Mouse (Mus musculus): ENCODE measurements around the gene Dppa2.
"Not testable (repeated sequence)": the region's sequence is repeated elsewhere in the genome, so short reads cannot be mapped to it uniquely, and the experiment has no call there.

The Dppa2 gene

GRCm38 (mm10) chr16:48303509-48303908 is at the start of gene Dppa2:
TSS of gene Dppa2 (plus strand) at chr16:48303908.
- no peak for DNase-seq (ENCODE audit: low spot score)

DNA sequence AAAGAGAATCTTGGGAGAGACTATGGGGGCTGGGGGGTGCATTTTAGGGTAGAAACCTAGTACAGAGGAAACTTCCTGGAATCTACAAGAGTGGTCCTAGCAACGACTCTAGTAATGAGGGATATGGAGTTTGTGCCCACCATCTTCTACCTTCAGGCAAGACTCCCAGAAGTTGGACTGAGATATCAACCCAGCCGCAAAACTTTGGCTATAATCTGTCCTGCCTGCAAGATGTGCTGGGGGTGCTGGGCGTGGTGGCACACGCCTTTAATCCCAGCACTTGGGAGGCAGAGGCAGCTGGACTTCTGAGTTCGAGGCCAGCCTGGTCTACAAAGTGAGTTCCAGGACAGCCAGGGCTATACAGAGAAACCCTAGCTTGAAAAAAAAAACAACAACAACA is 49.1 kb upstream of the Dppa2 start:
- DNase-seq (ENCODE audit: low spot score), result no peak

DNA sequence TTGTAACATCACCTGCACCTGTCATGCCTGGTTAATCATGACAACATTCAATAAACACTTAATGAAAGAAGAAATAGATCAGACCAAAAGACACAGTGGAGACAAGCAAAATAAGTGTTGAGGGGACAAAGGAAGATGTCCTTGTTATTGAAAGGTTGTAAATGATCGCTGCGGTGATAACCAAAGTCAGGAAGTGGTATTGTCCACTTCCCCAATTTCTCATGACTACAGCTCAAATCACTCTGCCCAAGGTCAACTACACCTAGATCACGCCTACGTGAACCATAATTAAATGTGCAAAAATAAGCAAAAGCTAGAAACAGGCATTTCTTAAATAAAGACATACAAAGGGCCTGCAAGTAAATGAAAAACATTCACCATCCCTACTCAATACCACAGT is 44.2 kb upstream of the Dppa2 start:
- no peak for DNase-seq (ENCODE audit: low spot score)

DNA sequence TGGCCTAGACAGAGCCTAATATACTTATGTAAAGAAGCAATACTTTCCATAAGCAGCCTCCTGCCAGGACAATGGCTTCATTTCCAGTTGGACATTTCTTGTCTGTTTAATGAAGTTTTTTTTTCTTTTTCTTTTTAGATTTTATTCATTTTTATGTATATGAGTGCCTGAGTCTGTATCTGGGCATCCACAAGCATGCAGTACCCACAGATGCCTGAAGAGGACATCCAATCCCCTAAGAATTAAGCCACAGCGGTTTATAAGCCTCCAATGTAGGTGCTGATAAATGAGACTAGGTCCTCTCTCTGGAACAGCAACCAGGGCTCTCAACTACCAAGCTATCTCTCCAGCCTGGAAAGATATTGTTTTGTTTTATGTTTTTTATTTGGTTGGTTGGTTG is 40.8 kb upstream of the Dppa2 start:
- no peak for DNase-seq (ENCODE audit: low spot score)

GRCm38 (mm10) chr16:48265856-48266255 is 37.9 kb upstream of the Dppa2 start:
- DNase-seq (ENCODE audit: low spot score), result no peak

GRCm38 (mm10) chr16:48276940-48277339 is 26.8 kb upstream of the Dppa2 start:
- DNase-seq (ENCODE audit: low spot score), result no peak

- DNase-seq (ENCODE audit: low spot score), result no peak
Measured at GRCm38 (mm10) chr16:48280883-48281282, 22.8 kb upstream of the Dppa2 start.

DNA sequence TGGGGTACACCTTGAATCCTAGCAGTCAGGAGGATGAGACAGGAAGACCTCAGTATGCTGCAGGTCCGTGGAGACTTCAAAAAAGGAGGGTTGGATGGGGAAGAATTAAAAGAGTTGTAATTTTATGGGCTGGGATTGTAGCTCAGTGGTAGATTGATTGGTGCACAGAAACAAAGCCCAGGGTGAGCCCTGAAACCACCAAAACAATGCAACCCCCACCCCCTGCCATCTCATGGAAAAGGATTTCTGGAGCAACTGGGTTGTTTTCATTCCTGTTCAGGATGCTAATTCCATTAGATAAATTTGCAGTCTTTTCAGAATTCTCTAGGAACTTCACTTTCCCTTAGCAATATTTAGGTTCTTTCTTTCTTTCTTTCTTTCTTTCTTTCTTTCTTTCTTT is 20.9 kb upstream of the Dppa2 start:
- DNase-seq (ENCODE audit: low spot score), result no peak

GRCm38 (mm10) chr16:48283517-48283916 is 20.2 kb upstream of the Dppa2 start, which contains the start of gene Dppa4:
TSS of gene Dppa4 (plus strand) at chr16:48283733.
- DNase-seq (ENCODE audit: low spot score), result no peak

DNA sequence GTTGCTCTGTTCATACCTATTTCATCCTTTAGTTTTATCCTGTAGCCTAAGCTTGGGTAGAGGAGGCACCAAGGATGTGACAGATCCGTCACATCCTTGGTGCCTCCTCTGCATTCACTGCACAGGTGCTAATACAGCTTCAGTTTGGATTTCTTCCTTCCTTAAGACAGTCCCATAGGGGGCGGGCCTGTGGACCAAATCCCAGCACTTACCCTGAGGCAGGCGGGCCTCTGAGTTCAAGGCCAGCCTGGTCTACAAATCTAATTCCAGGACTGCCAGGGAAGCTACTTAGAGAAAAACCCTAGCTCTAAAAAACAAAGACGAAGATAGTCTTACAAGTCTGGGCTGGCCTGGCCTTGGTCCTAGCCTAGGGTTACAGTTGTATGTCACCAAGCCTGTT is 18.2 kb upstream of the Dppa2 start:
- DNase-seq (ENCODE audit: low spot score), result no peak

DNA sequence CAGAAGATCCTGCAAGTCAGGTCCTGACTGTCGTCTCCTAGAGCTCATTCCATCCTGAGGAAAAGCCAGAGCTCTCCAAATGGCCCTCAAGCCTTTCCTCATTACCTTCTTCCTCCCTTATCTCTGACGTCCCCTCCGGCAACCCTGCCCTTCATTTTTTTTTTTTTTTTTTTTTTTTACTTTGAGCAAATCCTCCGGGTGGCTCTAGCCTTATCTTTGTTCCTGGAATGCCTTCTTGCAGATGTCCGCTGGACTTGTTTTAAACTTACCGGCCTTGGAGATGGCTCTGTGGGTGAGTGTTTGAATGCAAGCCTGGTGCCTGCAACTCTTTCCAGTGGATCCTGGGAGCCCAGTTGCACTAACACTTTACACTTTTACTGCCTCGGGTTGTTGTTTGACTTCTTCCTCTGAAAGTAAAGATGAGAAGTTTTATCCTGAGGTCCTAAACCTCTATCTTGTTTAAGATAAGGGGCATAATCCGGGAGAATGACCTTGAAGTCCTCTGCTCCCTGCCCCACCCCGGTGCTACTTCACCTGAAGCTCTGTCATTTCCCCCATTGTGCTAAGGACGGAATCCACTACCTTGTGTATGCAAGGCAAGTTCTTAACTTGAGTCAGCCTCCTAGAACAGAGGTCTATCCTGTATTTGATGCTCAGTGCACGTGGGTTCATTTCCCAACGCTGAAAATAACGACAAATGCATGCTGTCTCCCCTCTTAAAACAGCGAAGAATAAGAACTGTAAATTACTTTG is 6.1 kb upstream of the Dppa2 start:
- no peak for DNase-seq (ENCODE audit: low spot score)

GRCm38 (mm10) chr16:48299884-48300283 is 3.8 kb upstream of the Dppa2 start:
- no peak for DNase-seq (ENCODE audit: low spot score)

DNA sequence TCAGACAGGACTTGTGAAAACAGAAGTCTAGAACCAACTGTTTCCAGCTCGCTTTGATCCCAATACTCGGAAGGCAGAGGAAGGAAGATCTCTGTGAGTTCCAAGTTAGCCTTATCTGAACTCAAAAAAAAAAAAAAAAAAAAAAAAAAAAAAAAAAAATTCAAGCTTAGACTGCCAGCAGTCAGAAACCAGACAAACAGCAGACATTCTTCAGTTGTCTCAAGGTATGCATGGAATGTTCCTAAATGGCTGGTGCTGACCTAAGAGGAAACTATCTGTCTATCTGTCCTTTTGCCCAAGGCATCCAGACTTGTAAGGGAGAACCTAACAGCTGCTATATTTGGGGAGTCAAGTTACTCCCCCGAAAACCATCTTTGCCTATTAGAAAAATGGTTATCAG is 275 bp downstream of the Dppa2 start:
- peak; percentile 24 for DNase-seq (ENCODE audit: low spot score)

GRCm38 (mm10) chr16:48308916-48309315 is 5.2 kb downstream of the Dppa2 start:
- DNase-seq (ENCODE audit: low spot score), result not testable (repeated sequence)

- DNase-seq (ENCODE audit: low spot score), result no peak
Measured at GRCm38 (mm10) chr16:48309912-48310630, 6.4 kb downstream of the Dppa2 start.

GRCm38 (mm10) chr16:48315294-48315693 is 11.6 kb downstream of the Dppa2 start:
- no peak for DNase-seq (ENCODE audit: low spot score)

DNA sequence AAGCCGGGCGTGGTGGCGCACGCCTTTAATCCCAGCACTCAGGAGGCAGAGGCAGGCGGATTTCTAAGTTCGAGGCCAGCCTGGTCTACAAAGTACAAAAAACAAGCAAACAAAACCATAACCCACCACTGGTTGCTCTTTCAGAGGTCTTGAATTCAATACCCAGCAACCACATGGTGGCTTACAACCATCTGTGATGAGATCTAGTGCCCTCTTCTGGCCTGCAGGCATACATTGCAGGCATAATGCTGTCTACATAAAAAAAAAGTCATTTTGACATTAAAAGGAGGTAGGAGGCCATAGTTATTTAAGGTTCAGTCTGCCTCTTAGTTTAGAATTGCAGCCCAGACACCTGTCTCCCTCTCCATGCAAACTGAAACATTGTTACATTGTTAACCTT is 17.1 kb downstream of the Dppa2 start:
- DNase-seq (ENCODE audit: low spot score), result no peak

GRCm38 (mm10) chr16:48323133-48323532 is 19.4 kb downstream of the Dppa2 start:
- DNase-seq (ENCODE audit: low spot score), result no peak

DNA sequence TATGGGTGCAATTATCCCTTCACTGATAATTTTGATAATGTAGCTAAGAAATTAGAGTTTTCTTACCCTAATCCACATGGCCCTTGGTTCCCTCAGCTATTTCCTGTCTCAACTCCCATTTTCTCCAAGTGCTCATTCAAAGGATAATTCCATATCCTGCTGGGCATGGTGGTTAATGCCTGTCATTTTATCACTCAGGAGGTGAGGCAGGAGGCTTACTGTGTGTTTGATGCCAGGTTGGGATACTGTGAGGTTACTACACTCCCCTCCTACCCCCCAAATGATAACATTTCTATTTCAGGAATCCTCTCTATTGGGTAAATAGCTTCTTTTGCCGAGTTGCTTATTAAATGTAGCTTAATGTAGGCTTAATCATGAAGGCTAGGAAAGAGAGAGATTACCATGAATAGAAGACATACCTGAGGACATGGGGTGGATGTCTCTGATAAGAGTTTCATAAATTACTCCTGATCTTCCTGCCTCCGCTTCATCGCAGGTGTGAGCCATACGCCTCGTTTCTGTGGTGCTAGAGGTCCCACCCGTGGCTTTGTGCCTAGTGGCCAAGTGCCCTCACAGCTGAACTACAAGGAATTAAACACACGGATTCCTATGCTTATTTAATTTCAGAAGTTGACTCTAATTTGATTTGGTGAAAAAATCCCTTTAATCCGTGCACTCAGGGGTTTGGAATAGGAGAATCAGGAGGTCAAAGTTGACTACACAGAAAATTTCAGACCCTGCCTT is 20.1 kb downstream of the Dppa2 start:
- DNase-seq (ENCODE audit: low spot score), result no peak

- peak; percentile 68 for DNase-seq (ENCODE audit: low spot score)
Measured at GRCm38 (mm10) chr16:48326903-48327302, 23.2 kb downstream of the Dppa2 start.

DNA sequence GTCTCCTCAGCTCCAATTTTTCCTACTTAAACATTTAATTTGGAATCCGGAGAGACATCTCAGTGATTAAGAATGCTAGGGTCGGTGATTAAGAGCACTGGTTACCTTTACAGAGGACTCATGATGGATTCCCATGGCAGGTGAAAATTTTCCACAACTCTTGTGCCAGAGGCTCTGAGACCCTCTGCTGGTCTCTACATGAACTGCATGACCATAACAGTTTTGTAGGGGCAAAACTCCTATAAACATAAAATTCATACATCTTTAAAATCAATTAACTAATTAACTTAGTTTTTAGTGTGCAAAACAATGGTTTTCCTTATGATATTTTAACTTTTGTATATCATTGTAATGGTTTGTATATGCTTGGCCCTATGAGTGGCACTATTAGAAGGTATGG is 24.7 kb downstream of the Dppa2 start:
- no peak for DNase-seq (ENCODE audit: low spot score)

- no peak for DNase-seq (ENCODE audit: low spot score)
Measured at GRCm38 (mm10) chr16:48331822-48332221, 28.1 kb downstream of the Dppa2 start.

DNA sequence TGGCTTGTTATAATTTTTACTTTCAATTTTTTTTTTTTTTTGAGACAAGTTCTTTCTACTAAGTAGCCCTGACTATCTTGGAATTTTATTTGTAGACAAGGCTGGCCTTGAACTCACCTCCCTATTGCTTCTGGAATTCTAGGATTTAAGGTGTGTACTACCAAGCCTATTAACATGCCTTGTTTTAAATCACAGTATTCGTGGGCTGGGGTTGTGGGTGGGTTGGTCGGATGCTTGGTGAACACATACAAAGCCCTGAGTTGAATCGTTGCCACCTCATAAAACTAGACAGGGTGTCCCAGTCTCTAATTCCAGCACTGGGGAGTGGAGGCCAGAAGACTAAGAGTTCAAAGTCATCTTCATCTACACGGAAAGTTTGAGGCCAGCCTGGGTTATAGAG is 31.6 kb downstream of the Dppa2 start:
- no peak for DNase-seq (ENCODE audit: low spot score)
